Mouse (Mus musculus) central nervous system, embryonic 18 days (tissue): ENCODE data around the gene Gm21704. TPM values are rescaled to one million over a fixed set of nuclear protein-coding genes. Genes with fewer than 3 reads are reported as not detected.

Experiments
- polyA plus RNA-seq: library from polyadenylated mRNA; depleted of rRNA; stranded (reverse); fragments of >200 nt; gene quantifications from 2 replicates; pipeline ENCODE4 v1.2.3, GENCODE M21; 2012; rRNA removed

Gene Gm21704
- not detected in 2 replicates for polyA plus RNA-seq

GRCm38 (mm10) chrY:3410067-3410466 lies at the start of gene Gm21704, which contains the start of gene Gm21708:
Gene Gm21704 (minus strand): TSS chrY:3410167.
Gene Gm21708 (minus strand): TSS chrY:3410167.

DNA sequence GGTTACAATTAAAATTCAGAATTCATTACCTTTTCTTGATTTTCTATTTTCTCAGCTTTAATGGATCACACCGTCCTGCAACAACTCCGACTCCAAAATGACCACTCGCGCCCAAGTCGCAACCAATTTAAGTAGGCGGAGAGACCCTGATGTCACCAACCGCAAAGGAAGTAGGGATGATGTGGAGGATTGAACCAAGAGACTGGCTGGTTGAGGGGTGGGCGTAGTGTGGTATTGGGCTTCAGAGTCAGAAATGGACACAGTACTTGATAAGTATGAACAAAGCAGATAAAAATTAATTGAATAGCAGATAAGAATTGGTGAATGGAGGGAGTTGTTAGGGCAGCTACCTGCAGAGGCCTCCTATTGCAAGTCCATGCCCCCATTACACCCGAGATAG lies 64.7 kb downstream of the Gm21704 start, which contains the start of gene Gm21693:
Gene Gm21693 (minus strand): TSS at position 101 of the 400 bp plus-strand sequence.

Other genes with a start within 250 kb of the Gm21704 start
- gene Gm21677, start 103.7 kb downstream of the Gm21704 start, polyA plus RNA-seq: not detected in 2 replicates
- not detected in 2 replicates for gene Gm21693, start 64.8 kb downstream of the Gm21704 start, polyA plus RNA-seq
- gene Gm21708, start within 50 bp of the Gm21704 start, polyA plus RNA-seq: not detected in 2 replicates